Mouse (Mus musculus) left cerebral cortex, postnatal 10 days (tissue): Measurements from ENCODE around the gene Acad9. TPM values are rescaled to one million over a fixed set of nuclear protein-coding genes. Genes with fewer than 3 reads are reported as not detected.

Experiments used
- DNase-seq, 2 experiments: peaks; one replicate each; pipeline ENCODE4 v3.0.0; 2021 to 2022; ENCODE audit warnings: low spot score in 2 of 2, mixed read lengths in 1 of 2; ENCODE audit errors: extremely low spot score in 1 of 2
- intact Hi-C: fragments of 180-260 bp; cut with DNase I; formaldehyde crosslinking; loops from one replicate; pipeline ENCODE4 v1.15.1; 2025
- total RNA-seq, 2 experiments: library from RNA; stranded (reverse); gene quantifications; 2 replicates each; pipeline ENCODE4 v1.2.3; 2021

Gene Acad9
- total RNA-seq, result 10 to 100 TPM; 43.0 to 48.4 TPM

DNA sequence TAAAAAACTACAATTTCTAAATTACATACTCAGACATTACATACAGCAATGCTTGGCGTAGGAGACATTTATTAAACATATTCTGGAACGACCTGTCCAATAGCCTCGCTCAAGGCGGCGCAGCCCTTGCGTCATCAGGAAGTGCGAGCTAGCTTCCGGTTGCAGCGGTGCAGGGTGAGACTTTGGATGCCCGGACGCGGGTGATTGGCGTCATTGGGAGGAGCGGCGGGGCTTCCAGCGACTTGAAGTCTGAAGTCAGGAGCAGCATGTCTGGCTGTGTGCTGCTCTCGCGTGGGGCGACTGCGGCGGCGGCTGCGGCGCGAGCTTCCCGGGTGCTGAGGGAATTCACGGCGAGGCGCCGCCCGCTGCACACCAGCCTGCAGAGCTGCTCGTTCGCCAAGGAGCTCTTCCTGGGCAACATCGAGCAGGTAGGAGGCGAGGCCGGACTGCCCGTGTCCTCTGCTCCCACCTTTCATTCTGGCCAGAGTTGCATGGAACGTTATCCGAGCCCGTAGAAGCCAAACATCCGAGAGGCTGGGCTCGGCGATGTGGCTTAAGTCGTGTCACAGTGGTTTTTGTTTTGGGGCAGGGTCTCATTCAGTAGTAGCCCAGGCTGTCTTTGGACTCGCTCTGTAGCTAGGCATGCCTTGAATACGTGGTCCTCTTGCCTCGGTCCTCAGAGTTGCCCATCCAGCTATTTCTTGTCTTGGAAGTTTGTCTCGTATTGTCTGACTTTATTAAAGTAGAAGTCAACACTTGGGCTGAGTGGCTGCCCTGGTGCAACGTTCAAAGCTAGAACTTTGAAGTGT lies at the start of gene Acad9:
Gene Acad9, plus strand, starts transcription at position 137 of the 809 bp plus-strand sequence.
- peak; percentile 95 to 97 for DNase-seq
- intact Hi-C loops, result loop anchor here (10.0 kb wide), 1 partner anchor 429 kb away; no protein-coding TSS in a partner anchor

DNA sequence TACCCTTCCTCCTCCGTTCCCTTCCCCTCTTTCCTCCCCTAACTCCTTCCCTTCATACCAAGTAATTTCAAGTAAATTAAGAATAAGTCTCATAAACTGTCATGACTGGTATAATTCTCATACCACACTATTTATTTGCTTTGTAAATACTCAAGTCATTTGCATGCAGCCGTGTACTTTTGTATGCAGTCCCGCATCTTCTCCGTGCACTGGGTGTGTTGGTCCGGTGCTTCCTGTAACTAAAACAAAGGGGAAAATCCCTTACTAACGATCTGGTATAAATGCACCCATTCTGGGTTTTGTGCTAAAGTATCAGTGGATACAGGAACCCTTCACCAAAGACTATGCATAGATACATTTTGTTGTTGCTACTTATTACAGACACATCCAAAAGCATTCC lies 40.0 kb upstream of the Acad9 start:
- intact Hi-C loops, result no loop called here
- no peak for DNase-seq

DNA sequence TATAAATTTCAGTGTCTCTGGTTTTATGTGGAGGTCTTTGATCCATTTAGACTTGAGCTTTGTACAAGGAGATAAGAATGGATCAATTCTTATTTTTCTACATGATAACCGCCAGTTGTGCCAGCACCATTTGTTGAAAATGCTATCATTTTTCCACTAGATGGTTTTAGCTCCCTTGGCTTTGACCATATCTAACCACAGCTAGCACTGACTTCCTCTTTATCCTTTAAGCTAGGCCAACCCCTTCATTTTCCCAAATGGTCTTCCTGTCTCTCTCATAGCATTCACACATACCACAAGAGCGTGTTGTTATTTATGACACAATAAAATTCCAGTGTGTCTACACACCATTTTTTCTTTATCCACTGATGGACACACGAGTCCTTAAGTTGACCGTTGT lies 35.8 kb upstream of the Acad9 start:
- intact Hi-C loops, result no loop called here
- DNase-seq, result no peak

DNA sequence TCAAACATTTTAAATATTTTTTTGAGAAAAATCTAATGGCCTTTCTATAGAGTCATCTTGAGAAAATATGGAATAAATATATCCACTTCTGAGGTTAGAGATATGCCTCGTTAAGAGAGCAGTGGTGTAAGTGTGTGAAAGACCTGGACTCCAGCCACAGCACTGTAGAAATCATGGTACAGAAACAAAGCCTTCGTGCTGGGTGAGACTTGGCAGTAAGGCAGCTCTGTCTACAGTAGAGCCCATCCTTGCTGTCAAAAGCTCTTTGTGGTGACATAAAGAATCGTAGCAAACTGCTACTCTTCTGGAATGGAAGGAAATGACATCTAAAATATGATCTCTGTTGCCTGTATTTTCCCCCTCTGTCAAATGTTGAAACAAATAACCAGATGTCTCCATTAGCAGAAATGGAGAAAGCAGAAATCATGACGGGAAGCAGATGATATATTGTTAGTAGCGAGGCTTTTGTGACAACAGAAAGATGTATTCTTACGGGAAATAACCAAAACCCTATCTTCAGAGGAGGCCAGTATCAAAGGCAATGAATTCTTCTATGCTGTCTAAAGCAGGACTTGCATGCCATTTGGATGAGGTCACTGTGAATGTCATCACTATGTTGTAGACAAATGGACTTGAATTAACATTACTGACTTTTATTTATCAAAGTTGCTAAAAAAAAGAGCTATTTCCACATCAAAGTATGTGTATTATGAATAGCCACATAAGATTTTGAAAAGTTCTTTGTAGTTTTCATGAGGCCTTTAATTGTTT lies 33.9 kb upstream of the Acad9 start:
- no peak for DNase-seq
- intact Hi-C loops, result no loop called here

DNA sequence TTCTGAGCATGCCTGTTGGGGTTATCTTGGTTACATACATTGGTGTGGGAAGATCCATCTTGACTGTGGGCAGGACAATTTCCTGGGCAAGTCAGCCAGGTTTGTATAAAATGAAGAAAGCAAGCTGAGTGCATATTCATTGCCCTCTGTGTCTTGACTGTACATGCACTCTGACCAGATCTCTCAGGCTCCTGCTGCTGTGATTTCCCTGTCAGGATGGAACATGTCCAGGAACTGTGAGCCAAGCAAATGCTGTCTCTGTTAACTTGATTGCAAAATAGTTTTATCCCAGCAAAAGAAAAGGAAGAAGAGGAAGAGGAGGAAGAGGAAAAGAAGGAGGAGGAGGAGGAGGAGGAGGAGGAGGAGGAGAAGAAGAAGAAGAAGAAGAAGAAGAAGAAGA lies 21.3 kb upstream of the Acad9 start:
- intact Hi-C loops, result no loop called here
- DNase-seq, result no peak

DNA sequence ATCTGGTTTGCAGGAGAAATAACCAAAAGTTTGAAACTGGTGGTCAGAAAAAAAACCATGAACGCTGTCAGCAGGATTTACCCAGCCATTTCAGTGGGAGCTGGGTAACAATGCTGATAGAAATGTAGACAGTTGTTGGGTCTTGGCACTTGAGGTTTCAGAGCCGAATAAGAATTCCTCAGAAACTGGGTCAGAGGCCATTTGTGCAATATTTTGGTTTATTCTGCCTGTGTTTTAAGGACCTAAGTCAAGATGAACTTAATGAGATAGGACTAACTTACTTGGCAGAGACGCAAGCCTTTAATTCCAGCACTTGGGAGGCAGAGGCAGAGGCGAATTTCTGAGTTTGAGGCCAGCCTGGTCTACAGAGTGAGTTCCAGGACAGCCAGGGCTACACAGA lies 20.7 kb upstream of the Acad9 start:
- intact Hi-C loops, result no loop called here
- no peak for DNase-seq

DNA sequence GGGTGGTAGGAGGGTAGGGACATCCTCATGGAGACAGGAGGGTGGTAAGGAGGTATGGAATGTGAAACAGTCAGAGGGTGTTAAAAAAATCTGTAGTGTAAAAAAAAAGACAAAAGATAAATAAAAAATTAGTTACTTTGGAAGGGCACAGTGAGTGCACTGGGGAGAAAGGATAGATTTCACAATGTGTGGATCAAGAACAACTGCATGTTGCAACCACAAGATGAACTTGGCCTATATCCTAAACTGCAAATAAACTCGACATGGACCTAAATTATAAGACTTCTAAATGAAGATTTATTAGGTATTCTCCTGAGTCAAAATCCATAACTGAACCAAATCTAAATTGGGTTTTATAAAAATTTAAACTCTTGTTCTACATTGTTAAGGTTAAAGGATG lies 16.7 kb upstream of the Acad9 start:
- intact Hi-C loops, result no loop called here

DNA sequence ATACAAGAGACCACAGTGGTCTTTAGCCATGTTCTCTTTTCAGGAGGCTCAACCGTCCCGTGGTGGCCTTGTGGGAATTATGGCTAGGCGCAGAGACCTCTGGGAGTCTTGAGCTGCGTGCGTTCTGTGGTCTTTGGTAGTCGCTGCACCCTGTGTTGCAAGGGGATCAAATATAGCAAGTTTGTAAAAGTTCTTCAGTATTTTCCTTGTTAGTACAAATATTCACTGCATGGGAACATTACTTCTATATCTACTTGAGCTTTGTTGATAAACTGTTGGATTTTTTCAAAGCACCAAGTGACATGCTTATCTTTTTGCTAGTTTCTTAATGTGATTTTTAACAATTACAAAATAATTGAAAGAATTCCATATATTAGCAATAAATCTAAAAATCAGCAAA lies 12.3 kb upstream of the Acad9 start, which contains the start of gene Ccdc144b:
Gene Ccdc144b, minus strand, starts transcription at position 101 of the 400 bp plus-strand sequence.
- no peak for DNase-seq
- intact Hi-C loops, result no loop called here

More for the DNA sequence above, 16.7 kb upstream of the Acad9 start:
- DNase-seq, result no peak

DNA sequence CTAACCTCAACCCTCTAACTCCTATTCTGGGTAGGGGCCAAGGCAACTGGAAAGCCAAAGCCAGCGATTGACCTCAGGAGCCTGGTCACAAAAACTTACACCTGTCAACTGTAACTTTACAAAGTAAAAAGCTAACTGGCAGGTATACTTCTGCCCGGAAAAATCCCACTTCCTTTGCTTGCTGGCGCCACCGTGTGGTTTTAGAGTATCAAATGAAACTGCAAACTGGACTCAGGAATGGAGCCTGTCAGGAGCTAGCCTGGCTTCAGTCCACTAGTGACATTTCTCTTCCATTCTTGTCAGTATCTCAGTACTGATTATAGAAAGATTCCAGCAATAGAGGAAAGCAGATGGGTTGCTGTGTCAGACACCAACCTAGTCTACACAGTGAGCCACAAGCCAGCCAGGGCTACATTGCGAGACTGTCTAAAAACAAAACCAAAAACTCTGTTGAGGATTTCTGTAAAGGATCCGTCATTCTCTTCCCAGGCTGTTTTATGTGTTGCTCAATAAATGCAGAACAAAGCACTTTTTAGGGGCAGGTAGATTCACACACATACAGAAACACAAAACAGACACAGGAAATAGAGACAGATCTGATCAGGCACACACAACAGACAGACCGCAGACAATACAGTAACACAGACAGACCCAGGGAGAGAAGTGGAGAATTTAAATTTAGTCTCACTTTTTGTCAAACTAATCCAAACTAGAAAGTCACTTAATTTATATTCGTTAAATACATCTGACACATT lies 5.5 kb upstream of the Acad9 start:
- intact Hi-C loops, result loop anchor here (5.0 to 10.0 kb wide), 4 partner anchors 53 to 435 kb away; no protein-coding TSS in a partner anchor
- peak; percentile 46 to 63 for DNase-seq

DNA sequence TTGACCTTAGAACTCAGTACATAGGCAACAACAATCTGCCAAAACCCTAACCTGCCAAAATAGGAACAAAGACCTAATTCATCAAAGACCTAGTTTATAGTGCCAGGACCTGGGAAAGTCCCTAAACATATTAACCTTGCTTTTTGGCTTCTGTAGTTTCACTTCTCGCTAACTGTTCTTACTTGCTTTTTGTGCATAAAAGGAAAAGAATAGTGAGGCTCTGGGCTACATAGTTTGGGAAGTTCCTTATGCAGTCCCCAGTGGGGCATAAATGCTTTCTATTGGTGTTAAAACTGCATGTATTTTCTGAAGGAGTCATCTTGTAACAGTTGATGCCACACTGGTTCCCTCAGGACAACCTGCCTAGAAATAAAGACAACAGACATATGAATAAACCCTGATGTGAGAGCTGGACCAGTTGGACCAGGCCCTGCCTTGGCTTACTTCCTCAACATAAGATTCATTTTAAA lies 1.2 kb upstream of the Acad9 start:
- intact Hi-C loops, result loop anchor here (5.0 to 10.0 kb wide), 4 partner anchors 57 to 430 kb away; no protein-coding TSS in a partner anchor
- DNase-seq, result no peak

DNA sequence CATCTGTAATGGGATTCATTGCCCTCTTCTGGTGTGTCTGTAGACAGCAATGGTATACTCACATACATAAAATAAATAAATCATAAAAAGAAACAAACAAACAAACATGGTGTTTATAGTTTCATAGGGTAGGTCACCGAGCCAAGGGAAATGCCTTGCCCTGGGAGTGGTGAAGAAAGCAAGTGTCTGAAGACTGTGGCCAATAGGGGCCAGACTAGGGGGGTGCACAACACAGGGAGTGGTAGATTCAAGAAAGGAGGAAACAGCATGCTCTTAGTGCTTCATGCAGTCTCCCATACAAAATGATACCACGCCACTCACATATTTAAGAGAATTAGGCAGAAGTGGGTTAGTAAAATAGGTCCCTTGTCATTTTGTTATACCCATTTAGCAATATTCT lies 613 bp upstream of the Acad9 start:
- intact Hi-C loops, result loop anchor here (10.0 kb wide), 1 partner anchor 430 kb away; no protein-coding TSS in a partner anchor
- no peak for DNase-seq

DNA sequence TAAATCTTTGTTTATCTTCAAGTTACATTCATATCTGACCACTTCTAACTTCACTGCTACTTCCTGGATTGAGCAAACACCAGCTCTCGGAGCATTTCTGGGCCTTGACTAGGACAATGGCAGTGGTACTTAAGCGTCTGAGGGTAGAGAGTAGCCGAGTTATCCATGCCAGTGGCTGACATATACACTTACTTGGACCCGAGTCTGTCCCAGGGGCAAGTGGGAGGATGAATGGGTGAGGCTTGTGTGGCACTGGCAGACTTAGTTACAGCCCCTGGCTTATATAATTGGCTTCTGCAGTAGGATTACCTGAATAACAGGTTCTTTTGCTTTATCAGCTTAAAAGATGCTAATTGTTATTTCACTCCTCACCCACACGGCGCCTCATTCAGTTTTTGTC lies 2.0 kb downstream of the Acad9 start:
- intact Hi-C loops, result loop anchor here (10.0 kb wide), 1 partner anchor 427 kb away; no protein-coding TSS in a partner anchor
- no peak for DNase-seq

DNA sequence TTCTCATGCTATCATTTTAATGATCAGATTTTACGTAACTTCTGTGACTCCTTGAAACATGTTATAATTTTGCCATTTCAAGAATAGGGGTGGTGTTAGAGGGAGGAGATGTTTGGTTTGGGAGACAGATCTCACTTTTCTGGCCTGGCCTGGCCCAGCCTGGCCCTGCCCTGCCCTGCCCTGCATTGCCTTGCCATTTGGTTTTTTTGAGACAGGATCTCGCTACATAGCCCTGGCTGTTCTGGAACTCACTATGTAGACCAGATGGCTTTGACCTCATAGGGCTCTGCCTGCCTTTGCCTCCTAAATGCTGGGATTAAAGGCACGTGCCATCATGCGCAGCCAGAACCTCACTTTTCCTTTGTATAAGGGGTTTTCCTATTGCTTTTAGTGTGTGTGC lies 4.7 kb downstream of the Acad9 start:
- DNase-seq, result no peak
- intact Hi-C loops, result loop anchor here (10.0 kb wide), 1 partner anchor 266 kb away; no protein-coding TSS in a partner anchor

DNA sequence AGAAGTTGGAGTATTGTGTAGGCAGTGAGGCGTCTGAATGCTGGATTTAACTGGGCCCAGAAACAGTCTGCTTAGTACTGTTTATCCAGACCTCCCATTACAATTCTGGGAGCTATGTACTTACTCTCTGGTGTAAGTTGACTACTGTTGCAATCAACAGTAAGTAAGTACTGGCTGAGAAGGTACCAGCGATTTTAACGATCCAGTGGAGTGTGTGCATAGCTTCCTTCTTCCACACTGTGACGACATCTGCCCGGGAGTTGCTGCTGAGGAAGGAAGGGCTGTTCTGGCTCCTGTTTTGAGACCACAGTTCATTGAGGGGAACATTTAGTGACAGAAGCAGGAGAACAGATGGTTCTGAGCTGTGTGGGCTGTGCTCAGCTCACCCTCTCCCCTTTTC lies 5.3 kb downstream of the Acad9 start:
- intact Hi-C loops, result loop anchor here (10.0 kb wide), 1 partner anchor 266 kb away; no protein-coding TSS in a partner anchor
- no peak for DNase-seq

DNA sequence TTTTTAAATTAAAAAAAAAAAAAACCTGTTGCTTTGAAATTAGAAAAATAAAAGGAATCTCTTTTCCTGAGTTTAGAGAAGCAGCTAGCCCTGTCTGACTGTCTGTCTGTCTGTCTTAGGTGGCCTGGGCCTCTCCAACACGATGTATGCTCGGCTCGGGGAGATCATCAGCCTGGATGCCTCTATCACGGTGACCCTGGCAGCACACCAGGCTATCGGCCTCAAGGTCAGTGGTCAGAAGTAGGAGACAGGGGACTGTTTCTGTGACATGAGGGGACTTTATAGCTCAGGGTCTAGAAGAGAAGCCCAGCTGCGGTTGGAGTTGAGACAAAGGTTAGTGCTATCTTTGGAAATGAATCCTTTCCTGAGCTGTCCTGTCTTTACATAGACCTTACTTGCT lies 8.5 kb downstream of the Acad9 start:
- DNase-seq, result no peak
- intact Hi-C loops, result loop anchor here (10.0 kb wide), 1 partner anchor 269 kb away; no protein-coding TSS in a partner anchor

DNA sequence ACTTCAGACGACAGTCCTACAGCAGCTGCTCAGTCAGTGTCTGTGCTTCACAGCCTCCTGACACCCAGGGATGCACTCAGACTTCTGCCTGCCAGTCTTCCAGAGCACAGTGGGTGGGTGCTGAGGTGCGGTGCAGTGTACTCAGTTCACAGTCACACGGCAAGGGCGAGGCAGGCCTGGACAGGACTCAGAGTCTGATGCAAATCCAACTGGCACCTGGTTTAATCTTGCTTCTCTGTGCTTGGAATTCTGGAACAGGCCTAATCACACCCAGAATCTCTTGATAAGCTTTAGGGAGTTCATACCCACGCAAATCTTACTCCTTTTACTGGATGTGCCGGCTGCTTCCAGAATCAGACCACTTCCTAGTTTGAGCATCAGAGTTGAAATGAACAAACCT lies 9.7 kb downstream of the Acad9 start:
- DNase-seq, result no peak
- intact Hi-C loops, result loop anchor here (5.0 to 10.0 kb wide), 2 partner anchors 88 to 271 kb away; no protein-coding TSS in a partner anchor

DNA sequence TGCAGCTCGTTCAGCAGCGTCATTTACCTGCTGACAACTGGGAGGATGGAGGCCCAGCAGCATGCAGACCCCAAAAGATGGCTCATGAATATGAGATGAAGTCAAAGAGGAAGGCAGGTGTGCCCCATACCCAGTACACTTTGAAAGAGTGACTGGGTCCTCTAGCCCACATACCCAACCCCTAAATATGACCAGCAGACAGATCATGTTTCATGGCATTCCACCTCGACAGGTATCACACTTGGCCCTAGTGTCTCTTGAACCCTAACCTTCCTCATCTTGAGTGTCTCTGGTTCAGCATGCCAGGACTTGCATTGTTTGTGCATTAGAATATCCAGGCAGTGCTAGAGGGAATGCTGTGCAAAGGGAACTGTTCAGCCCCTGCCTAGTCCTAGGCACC lies 11.6 kb downstream of the Acad9 start:
- DNase-seq, result no peak
- intact Hi-C loops, result loop anchor here (5.0 to 10.0 kb wide), 2 partner anchors 90 to 273 kb away; no protein-coding TSS in a partner anchor

DNA sequence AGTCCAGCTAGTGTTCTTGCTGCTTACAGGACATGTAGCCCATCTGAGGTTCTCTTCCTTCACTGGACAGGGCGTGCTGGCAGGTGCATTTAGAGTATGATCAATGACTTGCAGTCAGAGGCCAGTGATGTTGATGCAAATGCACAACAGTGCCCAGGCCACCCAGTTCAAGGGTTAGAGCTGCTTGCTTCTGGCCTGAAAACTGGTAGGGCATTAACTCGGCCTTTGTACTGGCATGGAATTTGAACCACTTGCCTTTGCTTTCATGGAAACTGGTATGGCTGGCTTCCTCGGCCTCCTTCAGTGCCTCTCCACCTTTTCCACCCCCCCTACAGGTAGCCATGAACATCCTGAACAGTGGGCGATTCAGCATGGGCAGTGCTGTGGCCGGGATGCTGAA lies 14.1 kb downstream of the Acad9 start:
- DNase-seq, result no peak
- intact Hi-C loops, result loop anchor here (5.0 to 10.0 kb wide), 2 partner anchors 93 to 275 kb away; no protein-coding TSS in a partner anchor

DNA sequence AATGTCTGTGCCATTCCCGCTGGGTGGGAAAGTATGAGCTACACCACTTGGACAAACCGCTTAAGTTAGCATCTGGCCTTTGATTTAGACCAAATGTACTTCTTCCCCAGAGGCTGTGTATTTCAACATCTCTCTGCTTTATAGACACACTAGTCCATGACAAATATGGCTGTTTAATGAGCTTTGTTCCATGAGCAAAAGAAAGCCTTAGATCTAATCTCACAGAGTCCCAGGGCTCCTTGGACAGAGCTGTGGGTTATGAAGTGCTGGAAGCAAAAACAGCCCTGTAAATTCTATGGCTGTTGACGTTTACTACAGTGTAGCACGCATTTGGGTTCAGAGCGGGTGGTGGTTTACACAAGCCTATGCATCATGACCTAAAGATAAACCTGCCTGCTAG lies 15.0 kb downstream of the Acad9 start:
- intact Hi-C loops, result no loop called here
- DNase-seq, result no peak
